Mouse (Mus musculus) liver, embryonic 14.5 days (tissue): ENCODE data around the gene Kbtbd12.

Experiments
- CTCF ChIP-seq: IDR thresholded peaks from 2 replicates; pipeline ENCODE4 v1.5.1; 2016; ENCODE audit warnings: antibody characterized with exemption, low read depth, control low read depth
- EP300 ChIP-seq: IDR thresholded peaks from 2 replicates; pipeline ENCODE4 v1.6.1; 2016; ENCODE audit warnings: antibody characterized with exemption, low read depth

- TF ChIP-seq CTCF: no peak
- no peak for TF ChIP-seq EP300
Observed at GRCm38 (mm10) chr6:88630560-88630959, 7.2 kb downstream of the Kbtbd12 start.
